Mouse (Mus musculus) limb, embryonic 11.5 days (tissue): ENCODE data around the gene Cog1. TPM values are rescaled to one million over a fixed set of nuclear protein-coding genes. Genes with fewer than 3 reads are reported as not detected.

ENCODE experiments used
- ATAC-seq: fragments of 200-750 bp; cut with Nextera tagmentation; 2 replicates; pipeline ENCODE4 v1.8.0; 2017; ENCODE audit warnings: low read depth; ENCODE audit not compliant: insufficient number of reproducible peaks, low FRiP score, low TSS enrichment
- DNase-seq: peaks from one replicate; pipeline ENCODE4 v3.0.0-alpha.2; 2015; ENCODE audit warnings: low spot score
- H3K27ac ChIP-seq: fragments of 300-500 bp; sonication (generic); replicated peaks from 2 replicates; pipeline ENCODE4 v1.5.1; 2014; ENCODE audit warnings: low read depth, mild to moderate bottlenecking, low read length
- H3K27me3 ChIP-seq: fragments of 300-500 bp; sonication (generic); 2 replicates; pipeline ENCODE4 v1.6.1; 2014; ENCODE audit warnings: mild to moderate bottlenecking, low read length, mixed read lengths; ENCODE audit not compliant: control insufficient read depth, insufficient read depth
- H3K36me3 ChIP-seq: fragments of 300-500 bp; sonication (generic); 2 replicates; pipeline ENCODE4 v1.6.1; 2014; ENCODE audit warnings: mild to moderate bottlenecking, low read length, moderate library complexity, mixed read lengths; ENCODE audit not compliant: control insufficient read depth, insufficient read depth
- H3K4me1 ChIP-seq: fragments of 300-500 bp; sonication (generic); 2 replicates; pipeline ENCODE4 v1.6.1; 2014; ENCODE audit warnings: low read length, mixed read lengths; ENCODE audit not compliant: control insufficient read depth, insufficient read depth
- H3K4me2 ChIP-seq: fragments of 300-500 bp; sonication (generic); 2 replicates; pipeline ENCODE4 v1.6.1; 2014; ENCODE audit warnings: low read depth, mild to moderate bottlenecking, moderate library complexity; ENCODE audit not compliant: severe bottlenecking
- H3K4me3 ChIP-seq: fragments of 300-500 bp; sonication (generic); 2 replicates; pipeline ENCODE4 v1.5.1; 2014; ENCODE audit warnings: low read depth, low read length
- H3K9ac ChIP-seq: fragments of 300-500 bp; sonication (generic); 2 replicates; pipeline ENCODE4 v1.6.1; 2014; ENCODE audit warnings: mild to moderate bottlenecking, low read length
- H3K9me3 ChIP-seq: fragments of 300-500 bp; sonication (generic); 2 replicates; pipeline ENCODE4 v1.6.1; 2016; ENCODE audit warnings: low read length; ENCODE audit not compliant: control insufficient read depth
- WGBS: fragments of 180-500 bp; shearing (Covaris S2); extraction: QIAGEN DNeasy Blood & Tissue Kit; methylation state at CpG from one replicate; pipeline ENCODE4 v1.1.7; 2014; 5-methylcytosine and 5-hydroxymethylcytosine counted together
- polyA plus RNA-seq: library from polyadenylated mRNA; unstranded; fragments of >200 nt; fragmentation: Nextera tagmentation; extraction: Ambion mirVana; gene quantifications from 2 replicates; pipeline ENCODE4 v1.2.1, GENCODE M21; 2014

The Cog1 gene
- 29.3 and 30.6 TPM in 2 replicates for polyA plus RNA-seq

- ATAC-seq (no peak), DNase-seq (no peak)
- Histone ChIP-seq H3K4me3 (peak within 1 kb of the TSS; percentile 88), H3K36me3 (peaks cover 7% of the 10 kb centered on the region; the same call in 1 of the 2 replicates), H3K27ac (peak within 1 kb of the TSS; percentile 79), H3K4me2 (peak within 1 kb of the TSS; percentile 74), H3K9me3 (no peaks in the 10 kb centered on the region), H3K27me3 (no peaks in the 10 kb centered on the region), H3K4me1 (peaks cover 17% of the 10 kb centered on the region), H3K9ac (peak within 1 kb of the TSS; percentile 90)
- 38% methylated on average over 26 of the region's 26 CpGs for WGBS
These were observed at the start of gene Cog1 for GRCm38 (mm10) chr11:113648690-113649352. Gene Cog1, plus strand, starts transcription at chr11:113649169.

GRCm38 (mm10) chr11:113600526-113601245 lies 48.3 kb upstream of the Cog1 start:
- Histone ChIP-seq H3K4me2 (no peak overlapping the region), H3K9me3 (no peaks in the 10 kb centered on the region), H3K9ac (no peak overlapping the region), H3K27me3 (no peaks in the 10 kb centered on the region), H3K4me3 (no peak overlapping the region), H3K36me3 (no peaks in the 10 kb centered on the region), H3K4me1 (peaks cover 7% of the 10 kb centered on the region; the same call in 1 of the 2 replicates), H3K27ac (no peak overlapping the region)
- DNase-seq: no peak
- WGBS: 90% methylated on average over 18 of the region's 18 CpGs
- no peak for ATAC-seq

GRCm38 (mm10) chr11:113601616-113602343 lies 47.2 kb upstream of the Cog1 start:
- DNase-seq (no peak), ATAC-seq (no peak)
- 71% methylated on average over 12 of the region's 12 CpGs for WGBS
- H3K27ac ChIP-seq: no peak overlapping the region
- no peak overlapping the region for H3K9ac ChIP-seq
- H3K4me1 ChIP-seq: peaks cover 7% of the 10 kb centered on the region; the same call in 1 of the 2 replicates
- H3K27me3 ChIP-seq: no peaks in the 10 kb centered on the region
- no peaks in the 10 kb centered on the region for H3K9me3 ChIP-seq
- H3K4me2 ChIP-seq: no peak overlapping the region
- H3K36me3 ChIP-seq: no peaks in the 10 kb centered on the region
- H3K4me3 ChIP-seq: no peak overlapping the region

DNA sequence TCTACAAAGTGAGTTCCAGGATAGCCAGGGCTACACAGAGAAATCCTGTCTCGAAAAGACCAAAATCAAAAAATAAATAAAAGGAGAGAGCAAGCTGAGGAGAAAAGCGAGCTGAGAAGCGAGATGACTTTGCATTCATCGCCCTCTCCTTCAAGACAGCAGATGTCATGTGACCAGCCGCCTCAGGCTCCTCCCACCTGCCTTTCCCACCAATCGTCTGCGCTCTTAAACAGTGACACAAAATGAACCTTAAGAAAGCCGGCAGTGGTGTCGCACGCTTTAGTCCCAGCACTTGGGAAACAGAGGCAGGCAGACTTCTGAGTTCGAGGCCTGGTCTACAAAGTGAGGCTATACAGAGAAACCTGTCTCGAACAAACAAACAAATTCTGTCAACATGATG lies 41.4 kb upstream of the Cog1 start:
- ATAC-seq: no peak
- Histone ChIP-seq H3K27me3 (no peaks in the 10 kb centered on the region), H3K9ac (no peak overlapping the region), H3K4me2 (no peak overlapping the region), H3K4me1 (peaks cover 7% of the 10 kb centered on the region; the same call in 1 of the 2 replicates), H3K36me3 (no peaks in the 10 kb centered on the region), H3K9me3 (no peaks in the 10 kb centered on the region), H3K27ac (no peak overlapping the region), H3K4me3 (no peak overlapping the region)
- 94% methylated on average over 12 of the region's 12 CpGs for WGBS
- no peak for DNase-seq

DNA sequence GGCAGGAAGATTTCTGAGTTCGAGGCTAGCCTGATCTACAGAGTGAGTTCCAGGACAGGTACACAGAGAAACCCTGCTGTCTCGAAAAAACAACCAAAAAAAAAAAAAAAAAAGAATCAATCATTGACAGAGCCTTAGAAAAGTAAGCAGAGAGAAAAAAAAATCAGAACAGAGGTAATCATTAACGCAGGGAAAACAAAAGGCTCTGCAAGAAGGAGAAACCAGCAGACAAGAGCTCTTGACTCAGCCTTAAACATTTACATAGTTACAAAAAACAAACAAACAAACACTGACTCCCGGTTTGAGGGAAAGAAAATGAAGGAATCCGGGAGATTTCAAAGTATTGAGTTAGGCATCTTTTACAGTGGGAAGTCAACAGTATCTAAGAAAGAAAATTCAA lies 39.4 kb upstream of the Cog1 start:
- ATAC-seq (no peak), DNase-seq (no peak)
- Histone ChIP-seq H3K9ac (no peak overlapping the region), H3K36me3 (no peaks in the 10 kb centered on the region), H3K4me1 (no peaks in the 10 kb centered on the region; the same call in 1 of the 2 replicates), H3K27me3 (no peaks in the 10 kb centered on the region), H3K9me3 (no peaks in the 10 kb centered on the region), H3K27ac (no peak overlapping the region), H3K4me2 (no peak overlapping the region), H3K4me3 (no peak overlapping the region)
- 88% methylated on average over 5 of the region's 5 CpGs for WGBS

GRCm38 (mm10) chr11:113610266-113610665 lies 38.7 kb upstream of the Cog1 start:
- ATAC-seq (no peak), DNase-seq (no peak)
- Histone ChIP-seq H3K4me1 (no peaks in the 10 kb centered on the region), H3K36me3 (no peaks in the 10 kb centered on the region), H3K9ac (no peak overlapping the region), H3K9me3 (no peaks in the 10 kb centered on the region), H3K27ac (no peak overlapping the region), H3K4me3 (no peak overlapping the region), H3K4me2 (no peak overlapping the region), H3K27me3 (no peaks in the 10 kb centered on the region)
- WGBS: 82% methylated on average over 5 of the region's 5 CpGs

DNA sequence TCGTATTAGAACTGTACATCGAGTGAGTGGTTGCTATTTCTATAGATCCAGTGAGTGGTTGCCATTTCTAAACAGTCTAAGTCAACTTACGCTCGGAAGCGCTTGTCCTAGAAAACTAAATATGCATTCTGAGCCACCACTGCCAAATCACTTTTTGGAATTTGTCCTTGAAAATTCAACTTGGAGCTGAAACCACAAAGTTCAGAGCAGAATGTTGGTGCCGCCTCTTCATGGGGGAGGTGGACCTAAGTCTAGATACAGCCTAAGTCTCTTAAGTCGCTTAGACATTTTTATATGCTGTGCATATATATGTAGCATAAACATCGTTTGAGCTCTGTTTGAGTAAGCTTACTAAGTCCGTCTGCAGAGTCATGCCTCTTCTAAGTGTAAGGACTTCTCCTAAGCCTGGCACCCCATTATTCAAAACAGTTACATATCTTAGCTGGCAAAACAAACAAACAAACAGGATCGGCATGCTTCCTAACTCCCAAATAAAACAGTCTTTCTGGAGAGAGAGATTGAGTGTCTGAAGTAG lies 37.8 kb upstream of the Cog1 start:
- no peak for DNase-seq
- Histone ChIP-seq H3K27ac (no peak overlapping the region), H3K9ac (no peak overlapping the region)

More for the DNA sequence above, 37.8 kb upstream of the Cog1 start:
- Histone ChIP-seq H3K4me1 (no peaks in the 10 kb centered on the region), H3K4me3 (no peak overlapping the region), H3K27me3 (no peaks in the 10 kb centered on the region), H3K4me2 (no peak overlapping the region), H3K9me3 (no peaks in the 10 kb centered on the region), H3K36me3 (no peaks in the 10 kb centered on the region)
- WGBS: 78% methylated on average over 10 of the region's 10 CpGs
- ATAC-seq: no peak
